Mouse (Mus musculus) naive thymus-derived CD4-positive, alpha-beta T cell, adult 2 months (primary cell): ENCODE data around the gene Slc22a4.

Source experiments
- DNase-seq: peaks from one replicate; pipeline ENCODE4 v3.0.0-alpha.2; 2011; ENCODE audit warnings: low read depth

Gene Slc22a4

DNA sequence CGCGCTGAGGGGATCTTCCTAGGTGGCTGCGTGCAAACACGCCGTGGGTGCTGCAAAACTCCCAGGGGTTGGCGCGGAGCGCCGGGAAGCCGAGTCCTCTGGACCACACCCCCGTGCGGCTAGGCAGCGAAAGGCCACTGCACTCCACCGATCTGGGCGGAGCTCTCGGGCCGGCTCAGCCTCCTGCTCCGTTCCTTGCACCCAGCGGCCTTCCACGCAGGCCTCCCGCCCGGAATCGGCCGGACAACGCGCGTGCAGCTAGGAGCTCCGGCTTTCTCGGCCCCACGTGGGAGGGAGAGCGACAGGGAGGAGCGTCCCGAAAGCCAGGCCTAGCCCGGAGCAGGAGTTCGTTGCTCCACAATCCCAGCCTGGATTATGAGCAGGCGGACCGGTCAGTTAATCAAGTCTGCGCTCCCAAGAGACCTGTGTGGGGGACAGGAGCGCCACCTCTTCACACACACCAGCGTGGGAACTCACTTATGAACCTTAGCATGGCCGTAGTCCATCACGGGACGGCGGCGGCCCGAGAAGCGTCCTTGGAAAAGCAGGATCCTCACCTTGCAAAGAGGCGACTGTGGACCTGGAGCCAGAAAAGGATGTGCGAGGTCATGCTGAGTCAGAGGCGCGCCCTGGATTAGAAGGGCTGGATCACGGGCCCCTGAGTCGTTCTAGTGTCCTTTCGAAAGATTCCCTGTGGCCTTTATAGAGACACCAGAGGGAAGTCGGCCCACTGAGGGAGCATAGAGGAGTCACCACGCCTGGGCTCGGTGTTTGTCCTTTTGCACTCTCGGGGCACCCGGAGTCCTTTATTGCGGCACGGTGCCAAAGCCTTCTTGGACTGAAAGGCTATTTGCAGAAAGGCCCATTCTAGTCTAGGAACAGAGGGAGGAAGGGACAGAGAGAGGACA is at the start of gene Slc22a4:
Gene Slc22a4, minus strand, starts transcription at position 47 of the 908 bp plus-strand sequence.
- DNase-seq = peak; percentile 40

DNA sequence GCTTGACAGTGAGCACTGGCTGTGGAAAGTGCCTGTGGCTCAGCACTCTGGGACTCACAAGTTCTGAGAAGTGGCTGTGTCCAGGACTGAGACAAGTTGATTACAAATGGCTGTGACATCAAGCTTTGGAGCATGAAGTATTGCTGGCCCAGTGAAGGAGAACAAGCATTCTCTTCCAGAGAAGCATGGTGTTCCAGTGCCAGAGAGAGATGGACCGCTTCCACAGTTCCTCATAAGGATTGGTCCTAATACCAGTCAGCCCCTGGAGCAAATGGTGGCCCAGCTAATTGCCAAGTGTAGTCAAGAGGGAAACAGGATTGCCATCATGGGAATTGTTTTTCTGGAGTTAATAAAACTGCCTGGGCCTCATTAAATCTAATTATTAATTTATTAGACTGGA is 48.2 kb upstream of the Slc22a4 start:
- no peak for DNase-seq

DNA sequence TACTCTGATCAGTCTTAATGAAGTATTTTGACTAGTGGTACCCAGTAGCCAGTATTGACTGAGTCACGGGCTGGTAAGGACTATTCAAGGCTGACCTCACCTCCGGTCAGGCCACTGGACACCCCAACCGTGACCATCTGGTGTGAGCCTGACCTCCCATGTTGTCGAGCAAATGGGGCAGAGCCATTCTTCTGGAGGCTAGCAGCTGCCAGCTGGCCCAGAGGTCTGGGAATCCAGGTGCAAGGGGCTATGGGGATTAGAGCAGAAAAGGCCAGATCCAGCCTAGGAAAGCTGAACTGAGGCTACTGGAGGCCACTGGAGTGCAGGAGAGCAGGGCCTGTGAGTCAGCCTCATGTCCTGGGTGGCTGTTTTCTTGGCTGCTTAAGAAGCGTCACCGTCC is 47.5 kb upstream of the Slc22a4 start:
- no peak for DNase-seq

DNA sequence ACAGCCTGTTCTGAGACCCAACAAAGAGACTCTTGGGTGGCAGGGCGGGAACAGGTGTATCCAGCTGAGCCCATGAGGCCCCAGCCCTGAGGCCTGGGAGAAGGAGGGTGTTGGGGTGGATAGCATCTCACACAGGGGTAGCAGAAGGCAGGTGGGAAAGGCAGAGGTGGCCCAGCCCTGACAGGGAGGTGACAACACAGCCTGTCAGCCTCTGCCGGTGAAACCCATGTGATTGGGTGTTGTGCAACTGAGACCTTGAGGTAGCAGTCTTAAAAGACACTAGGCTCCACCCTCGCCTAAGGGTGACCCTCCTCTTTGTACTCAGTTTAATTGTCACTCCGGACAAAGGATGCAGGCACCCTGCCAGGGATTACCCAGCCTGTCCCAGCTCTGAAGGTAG is 45.4 kb upstream of the Slc22a4 start:
- DNase-seq = no peak

DNA sequence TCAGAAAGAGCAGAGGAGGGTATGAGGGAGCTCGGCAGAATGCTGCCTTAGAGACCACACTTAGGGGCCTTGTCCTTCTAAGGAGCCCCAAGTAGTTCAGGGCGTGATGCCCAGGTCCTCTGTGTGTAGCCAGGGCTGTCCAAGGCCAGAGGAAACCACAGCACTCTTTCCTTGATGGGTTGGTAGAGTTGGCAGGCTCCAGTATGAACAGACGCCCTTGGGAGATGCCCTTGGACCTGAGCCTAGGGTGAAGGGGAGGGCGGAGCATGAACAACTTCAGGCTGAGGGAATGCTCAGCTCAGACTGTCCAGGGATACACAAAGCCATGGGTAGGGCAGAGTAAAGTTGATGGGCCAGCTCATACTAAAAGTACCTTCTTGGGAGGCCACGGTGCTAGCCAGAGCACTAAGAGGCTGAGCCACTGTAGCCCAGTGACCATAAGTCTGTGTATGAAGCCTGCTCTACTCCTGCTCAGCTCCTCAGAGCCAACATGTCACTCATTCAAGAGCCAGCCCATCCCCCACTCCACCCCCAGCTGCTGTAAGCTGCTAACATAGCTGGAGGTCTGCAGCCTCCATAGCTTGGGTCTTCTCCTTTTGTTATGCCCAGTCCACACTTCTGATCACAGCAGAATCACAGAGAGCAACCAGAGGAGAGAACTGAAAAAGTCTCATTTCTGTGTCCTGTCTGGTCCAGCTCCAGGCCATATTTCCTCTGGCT is 44.0 kb upstream of the Slc22a4 start:
- DNase-seq = no peak

DNA sequence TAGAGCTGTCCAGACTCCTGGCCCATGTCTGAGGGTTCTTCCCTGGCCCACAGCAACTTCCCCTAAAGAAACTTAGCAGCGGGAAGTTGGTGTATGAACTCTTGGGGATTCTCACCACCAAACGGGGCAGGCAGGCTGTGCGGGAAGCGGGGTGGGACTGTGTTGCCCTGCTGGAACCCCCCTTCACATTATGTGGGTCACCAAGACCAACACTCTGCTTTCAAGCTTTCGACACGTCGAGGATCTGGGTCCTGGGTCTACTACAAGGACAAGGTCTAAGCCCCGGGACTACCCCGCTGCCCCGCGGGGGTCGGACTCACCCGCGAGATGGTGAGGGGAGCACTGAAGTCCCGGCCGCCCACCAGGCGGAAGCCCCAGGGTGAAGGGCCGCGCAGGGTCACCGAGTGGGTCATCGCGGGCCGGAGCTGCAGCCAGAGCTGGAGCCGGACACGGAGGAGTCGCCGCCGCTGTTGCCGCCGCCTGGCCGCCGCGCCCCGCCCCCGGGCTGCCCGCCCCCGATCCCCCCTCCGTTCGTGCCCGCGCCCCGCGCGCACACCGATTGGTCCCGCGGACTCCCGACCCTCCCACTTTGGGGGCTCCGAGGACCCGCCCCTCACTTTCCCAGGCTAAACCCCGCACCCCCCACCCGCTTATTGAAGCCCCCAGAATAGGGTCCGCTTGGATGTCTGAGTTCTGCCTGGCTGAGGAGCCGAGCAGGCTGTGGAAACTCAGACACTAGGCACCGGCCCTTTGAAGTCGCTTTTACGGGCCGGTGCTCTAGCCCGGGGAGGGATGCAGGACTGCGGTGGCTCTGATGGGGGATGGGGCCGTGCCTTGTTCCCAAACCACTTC is 40.9 kb upstream of the Slc22a4 start, which contains the start of gene Pdlim4:
Gene Pdlim4, minus strand, starts transcription at position 495 of the 852 bp plus-strand sequence.
- DNase-seq = peak; percentile 65

DNA sequence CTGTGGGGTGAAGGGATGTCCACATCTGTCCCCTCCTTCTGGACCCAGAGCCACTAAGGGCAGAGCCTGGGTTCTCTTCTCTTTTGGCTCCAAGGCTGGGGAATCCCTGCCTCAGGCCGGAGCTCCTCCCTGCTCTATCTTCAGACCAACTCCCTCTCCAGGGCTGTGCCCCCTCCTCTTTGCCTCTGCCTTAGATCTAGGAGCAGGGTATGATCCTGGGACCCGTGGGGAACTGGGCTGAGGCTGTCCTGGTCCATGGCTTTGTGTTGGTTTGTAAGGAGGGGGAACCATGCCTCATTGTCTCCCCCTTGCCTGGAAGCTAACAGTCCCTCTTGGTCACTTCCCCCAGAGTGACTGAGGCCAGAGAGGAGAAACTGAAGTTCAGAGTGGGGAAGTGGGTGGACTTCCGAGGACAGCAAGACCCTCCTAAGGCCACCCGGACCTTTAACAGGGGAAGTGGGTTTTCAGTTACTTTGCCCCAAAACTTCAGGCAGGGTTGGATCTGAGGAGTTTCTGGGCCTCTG is 40.2 kb upstream of the Slc22a4 start:
- DNase-seq = no peak

DNA sequence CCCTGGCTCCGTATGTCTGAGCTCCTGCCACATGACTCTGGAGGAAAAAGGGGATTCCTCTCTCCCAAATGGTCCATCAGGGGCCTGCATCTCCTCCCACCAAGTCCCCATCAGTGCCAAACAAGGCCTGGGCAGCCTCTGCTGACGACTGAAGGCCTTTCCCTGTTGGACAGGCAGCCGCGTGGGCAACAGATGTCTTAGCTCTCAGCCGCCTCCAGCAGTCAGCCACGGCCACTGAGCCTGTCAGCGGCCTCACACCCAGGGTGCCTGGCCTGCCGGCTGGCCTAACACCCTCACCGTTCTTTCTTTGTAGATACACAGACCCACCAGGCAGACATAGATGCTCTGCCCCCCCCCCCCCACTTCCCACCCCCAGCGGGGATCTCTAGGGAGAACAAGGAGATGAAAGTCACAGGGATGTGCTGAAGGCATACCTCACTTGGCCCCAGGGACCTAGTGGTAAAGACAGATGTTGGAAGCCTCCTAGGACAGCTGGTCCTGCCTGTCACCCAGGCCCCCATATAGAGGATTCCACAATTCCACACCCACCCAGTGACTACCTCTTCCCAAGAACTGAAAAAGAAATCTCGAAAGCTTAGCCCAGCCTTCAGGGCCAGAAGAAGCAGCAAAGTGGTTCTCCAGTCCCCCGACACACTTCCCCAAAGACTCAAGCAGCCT is 39.6 kb upstream of the Slc22a4 start:
- DNase-seq = no peak

DNA sequence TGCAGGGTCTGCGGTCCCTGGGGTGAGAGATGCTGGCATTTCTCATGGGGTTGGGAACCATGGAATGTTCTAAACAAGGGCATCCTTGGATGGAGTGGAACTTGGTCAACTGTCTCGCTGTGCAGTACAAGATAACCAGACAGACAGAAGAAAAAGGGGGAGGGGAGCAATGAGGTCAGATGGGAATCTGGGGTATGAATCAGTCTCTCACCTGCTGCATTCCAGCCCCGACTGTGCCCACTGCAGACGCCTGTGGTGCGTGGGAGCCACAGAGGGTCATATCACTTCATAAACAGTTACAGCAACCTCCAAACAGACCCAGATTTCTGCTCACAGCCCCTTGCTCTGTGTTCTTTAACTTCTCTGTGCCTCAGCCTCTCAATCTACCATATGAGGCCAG is 38.5 kb upstream of the Slc22a4 start:
- no peak for DNase-seq

DNA sequence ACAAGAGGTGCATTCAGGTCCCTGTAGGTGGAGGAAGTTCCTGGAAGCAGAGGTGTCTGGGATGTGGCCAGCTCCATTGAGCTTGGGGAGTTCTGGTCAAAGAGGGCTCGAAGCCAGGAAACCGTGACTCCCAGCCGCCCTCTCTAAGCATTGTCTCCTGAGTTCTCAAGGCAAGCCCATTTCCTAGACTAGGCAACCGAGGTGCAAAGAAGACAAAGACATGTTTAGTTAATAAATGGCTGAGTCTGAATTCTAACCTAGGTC is 38.0 kb upstream of the Slc22a4 start:
- DNase-seq = peak; percentile 22

DNA sequence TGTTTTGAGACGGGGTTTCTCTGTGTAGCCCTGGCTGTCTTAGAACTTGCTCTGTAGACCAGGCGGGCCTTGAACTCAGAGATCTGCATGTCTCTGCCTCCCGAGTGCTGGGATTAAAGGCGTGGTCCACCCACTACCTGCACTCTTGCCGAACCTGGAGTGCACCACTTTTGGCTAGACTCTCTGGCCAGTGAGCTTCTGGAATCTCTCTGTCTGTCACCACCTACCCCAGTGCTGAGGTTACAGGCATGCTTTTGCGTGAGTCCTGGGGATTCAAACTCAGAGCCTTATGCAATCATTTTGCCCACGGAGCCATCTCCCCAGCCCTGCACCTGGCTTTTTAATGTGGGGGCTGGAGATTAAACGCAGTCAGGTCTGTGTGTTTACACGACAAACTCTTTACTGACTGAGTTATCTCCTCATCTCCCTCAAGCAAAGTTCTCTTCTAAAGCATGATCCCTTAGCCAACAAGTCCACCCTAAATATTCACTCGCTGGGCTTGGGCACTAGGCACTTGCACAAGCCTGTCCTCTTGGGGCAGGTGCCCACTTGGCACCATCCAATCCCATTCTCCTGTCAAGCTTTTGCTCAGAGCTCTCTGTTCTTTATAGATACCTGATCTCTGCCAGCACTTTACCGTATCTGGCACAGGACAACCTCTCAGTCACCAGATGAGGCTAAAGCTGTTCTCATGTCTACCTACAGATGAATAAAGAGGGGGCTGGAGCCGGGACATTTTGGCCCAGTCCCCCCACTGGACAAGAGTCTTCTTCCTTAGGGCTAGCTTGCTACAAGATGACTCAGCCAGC is 37.4 kb upstream of the Slc22a4 start:
- DNase-seq = peak; percentile 40

DNA sequence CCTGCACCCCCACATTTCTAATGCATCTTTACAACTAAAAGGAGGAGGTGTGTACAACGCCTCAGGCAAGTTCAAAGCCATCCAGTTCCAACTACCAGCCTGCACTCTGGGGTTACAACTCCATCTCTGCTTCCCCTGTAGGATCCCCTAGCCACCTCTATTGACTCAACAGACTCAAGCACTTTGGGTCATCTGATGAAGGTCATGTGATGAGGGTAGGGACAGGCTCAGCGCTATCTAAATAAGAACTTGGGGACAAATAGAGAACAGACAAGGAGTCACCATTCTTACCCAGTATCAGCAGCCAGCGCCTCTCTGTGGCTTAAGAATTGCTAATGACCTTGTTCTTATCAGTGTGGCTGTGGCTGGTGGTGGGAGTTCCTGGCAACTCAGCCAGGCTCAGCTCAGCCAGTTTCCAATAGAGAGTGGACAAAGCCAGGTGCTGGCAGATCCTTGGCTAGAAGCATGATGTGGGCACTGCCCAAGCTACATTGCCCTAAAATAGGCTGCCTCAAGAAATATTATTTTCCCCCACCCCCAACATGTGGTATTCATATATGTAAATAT is 36.6 kb upstream of the Slc22a4 start:
- DNase-seq = peak; percentile 13

DNA sequence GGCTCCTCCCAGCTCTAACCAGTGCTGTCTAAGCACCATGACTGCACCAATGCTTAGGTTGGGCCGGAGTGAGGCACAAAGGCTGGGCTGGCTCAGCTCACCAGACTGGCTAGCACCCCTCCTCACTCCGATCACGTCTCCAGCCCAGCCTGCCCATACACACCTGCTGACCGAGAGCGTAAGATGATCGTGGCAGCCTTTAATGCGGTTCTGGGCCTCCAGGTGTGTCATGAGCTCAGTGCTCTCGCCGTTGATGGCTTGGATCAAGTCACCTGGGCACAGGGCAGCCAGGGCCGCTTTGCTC is 35.5 kb upstream of the Slc22a4 start:
- DNase-seq = no peak

DNA sequence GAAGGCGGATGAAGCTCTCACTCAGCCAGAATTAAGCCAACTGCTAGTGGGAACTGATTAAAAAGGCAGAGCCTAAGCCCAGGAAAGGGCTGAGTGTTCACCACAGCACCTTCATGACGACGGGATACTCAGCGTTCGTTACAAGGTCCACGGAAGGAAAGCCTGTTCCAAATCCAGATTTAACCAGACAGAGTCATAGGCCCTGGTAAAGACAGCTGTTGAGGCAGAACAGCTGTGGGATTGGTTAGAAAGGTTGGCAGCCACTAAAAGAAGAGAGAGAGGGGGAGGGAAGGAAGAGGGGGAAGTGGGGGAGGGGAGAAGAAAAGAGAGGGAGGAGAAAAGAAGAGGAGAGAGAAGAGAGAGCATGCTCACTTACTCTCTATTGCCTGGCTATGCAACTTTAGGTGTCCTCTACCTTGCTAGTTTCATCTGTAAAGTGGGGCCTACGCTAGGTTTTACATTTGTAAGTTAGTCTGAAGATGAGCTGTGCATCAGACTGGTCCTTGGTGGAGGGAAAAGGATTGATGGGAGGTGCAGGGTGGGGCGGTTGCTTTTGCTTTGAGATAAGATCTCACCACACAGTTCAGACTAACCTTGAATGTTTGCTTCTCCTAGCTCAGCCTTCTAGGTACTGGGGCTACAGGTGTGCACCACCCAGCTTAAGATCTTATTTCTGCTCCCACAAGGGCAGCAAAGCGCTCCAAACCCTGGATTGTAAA is 35.0 kb upstream of the Slc22a4 start:
- DNase-seq = peak; percentile 83

DNA sequence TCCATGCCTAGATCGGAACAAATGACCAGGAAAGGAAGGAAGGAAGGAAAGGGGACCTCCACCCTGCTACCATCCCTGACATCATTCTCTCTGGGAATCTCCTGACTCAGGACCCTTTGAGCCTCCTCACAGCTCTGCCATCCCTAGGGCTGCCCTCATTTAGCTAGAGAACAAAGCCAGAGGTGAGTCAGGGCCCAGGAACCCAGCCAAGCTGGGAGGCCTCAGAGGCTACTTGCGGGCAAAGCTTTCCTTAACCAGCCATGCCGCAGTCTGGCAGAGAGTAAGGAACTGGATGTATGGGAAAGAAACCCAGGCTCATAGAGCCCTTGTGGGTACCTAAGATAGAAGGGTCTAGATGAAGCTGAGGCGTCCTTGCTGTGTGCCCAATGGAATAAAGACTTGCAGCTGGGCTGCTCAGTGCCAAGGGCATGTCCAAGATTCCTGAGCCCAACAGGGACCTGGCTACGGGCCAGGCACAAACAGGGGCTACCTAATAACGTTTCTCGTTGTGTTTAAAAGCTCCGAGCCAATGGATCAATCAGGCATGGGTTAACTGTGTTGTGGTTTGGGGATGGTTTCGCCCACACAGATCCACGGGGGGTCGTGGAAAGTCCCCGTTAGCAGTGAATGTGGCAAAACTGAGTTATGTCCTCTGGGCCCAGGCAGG is 34.3 kb upstream of the Slc22a4 start:
- DNase-seq = no peak

DNA sequence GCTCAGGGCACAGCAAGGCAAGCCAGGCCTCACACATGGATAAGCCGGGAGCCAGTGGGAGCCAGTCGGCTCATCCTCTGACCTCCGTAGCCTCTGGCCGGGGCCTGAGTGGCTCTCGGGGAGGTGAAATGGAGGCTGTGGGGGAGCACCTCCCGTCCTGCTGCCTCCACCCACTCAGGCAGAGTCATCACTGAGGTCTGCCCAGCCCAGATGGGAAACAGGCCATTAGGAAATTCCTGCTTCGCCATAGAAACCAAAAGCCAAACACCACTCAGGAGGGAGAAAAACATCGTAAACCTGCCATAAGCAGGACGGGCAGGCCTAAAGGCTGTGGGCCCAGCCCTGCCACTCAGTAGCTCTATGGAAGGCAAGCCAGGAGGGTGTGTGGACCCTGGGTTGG is 32.4 kb upstream of the Slc22a4 start:
- no peak for DNase-seq

DNA sequence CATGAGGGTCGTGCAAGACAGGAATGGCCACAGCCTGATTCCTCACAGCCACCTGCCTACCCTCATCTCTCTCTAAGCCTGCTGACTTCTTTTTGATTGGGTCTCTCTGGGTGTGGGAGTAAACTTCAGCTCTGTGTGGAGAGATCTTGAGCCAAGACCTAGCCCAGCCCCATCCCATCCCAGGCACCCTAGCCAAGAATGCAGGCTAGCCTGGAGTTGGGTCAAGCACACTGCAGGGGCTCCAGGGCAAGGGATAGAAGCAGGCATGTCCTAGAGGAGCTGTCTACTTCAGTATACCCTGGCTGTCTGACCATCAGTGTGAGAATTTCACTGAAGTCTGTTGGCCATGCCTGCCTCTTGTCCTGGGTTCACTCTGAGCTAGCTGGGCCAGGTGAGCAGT is 31.6 kb upstream of the Slc22a4 start:
- DNase-seq = peak; percentile 15

DNA sequence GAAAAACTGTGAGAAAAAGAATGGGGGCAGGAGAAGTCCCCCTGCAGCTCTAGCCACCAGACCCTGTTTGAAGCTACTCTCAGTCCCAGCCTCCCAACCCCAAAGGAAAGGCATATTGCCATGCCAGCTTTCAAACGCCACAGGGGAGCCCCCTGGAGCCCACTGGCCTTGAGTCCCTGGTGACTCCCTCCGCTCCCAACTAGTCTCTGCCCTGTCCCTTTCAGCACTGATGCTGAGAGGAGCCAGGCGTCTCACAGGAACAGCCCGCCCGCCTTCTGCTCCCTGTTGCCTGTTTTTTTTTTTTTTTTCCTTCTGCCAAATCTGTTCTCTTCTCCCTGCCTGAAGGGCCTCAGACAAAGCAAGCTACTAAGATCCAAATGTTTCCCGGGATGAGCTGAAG is 30.8 kb upstream of the Slc22a4 start:
- DNase-seq = no peak

DNA sequence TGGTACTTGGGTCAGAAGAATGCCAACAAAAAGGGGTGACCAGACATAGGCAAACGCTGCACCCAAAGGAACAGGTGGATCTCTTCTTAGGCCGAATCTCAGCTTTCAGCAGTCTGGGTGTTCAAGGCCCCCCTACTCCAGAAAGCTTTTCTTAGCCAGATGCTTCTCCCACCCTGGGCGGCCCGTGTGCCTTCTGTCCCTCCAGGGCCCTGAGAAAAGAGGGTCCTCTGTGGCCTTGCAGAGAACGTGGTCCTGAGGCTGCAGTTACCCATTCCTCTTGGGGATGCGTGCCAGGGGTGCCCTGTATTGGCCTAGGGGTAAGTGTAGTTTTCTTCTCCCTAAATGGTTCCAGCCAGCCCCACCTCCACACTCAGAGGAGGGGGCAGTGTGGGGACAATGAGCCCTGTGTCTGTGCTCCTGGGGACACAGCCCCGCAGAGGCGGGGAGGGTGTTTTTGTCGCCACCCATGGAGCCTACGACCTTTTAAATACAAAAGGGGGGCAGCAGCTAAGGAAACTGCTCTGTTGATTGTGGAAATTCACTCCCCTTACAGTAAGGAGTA is 30.2 kb upstream of the Slc22a4 start:
- no peak for DNase-seq
